Mouse (Mus musculus): Measurements from ENCODE around the gene Cp. TPM values are rescaled to one million over a fixed set of nuclear protein-coding genes. Genes with fewer than 3 reads are reported as not detected.

The Cp gene
- total RNA-seq (2023), result under 1 TPM; 0.38 to 0.90 TPM

DNA sequence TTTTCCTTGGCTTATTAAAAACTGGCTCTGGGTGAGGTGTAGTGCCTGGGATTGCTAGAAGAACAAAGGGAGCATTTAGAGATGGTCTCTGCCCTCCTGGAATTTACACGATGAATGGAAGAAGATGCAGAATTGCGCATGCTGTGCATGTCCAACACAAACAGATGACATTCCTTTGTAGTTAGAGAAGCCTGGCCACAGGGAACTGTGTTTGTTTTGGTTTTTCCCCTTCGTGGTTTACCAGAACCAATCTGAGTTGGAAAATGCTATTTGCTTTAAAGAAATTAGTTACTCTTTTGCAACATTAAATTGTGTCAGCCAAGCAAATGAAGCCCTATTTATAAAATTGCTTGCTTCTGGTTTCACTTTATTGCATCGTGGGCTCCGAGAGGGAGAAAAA lies at the start of gene Cp:
Cp (plus strand) TSS at position 170 of the 400 bp plus-strand sequence.

GRCm38 (mm10) chr3:20034719-20035404 lies 78.0 kb downstream of the Cp start, which contains the start of gene Hps3:
Gene Hps3, minus strand, starts transcription at chr3:20035315.

DNA sequence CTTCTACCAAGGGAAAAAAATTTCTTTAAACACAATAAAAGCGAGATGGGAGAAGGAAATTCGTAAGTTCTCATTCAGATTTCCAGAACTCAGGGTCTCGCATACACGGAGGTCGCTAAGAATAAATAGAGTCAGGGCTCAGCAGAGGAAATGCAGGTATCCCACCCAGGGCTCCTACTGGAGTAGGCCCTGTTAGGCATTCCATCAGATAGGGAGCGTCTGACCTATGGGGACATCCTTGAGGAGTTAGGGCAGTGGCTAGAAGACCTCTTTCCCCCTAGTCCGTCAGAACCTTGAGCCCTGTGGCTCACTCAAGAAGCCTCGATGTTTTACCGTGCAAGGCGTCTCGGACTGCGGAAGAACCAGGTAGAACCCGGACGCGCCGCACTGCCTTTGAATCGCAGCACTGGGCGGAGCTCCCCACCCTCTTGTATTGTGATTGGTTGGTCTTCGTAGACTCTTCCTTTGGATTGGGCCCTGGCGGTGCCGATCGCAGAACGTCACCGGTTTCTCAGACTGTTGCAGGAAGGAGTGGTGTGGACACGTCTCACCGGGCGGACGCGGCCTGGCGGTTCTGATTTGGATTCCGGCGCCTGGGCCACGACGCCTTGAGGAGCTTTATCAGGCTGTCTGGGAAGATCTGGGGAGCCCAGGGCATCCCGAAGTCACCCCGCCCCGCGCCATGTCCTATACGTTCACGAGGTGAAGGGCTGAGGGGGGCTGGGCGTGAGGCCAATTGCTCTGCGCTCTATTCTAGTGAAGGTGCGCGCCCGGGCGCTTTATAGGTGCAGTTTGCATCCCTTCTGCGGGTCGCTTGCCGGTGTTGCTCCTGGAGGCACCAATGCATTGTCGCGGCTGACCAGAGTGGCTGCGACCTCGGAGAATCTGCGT lies 100.7 kb downstream of the Cp start, which contains the start of gene Hltf:
Hltf (plus strand) TSS at position 506 of the 891 bp plus-strand sequence.

Other genes starting within 250 kb of the Cp start
- 10 to 100 TPM; 63.6 to 89.2 TPM for gene Hps3, start 78.3 kb downstream of the Cp start, total RNA-seq (2023)
- gene Hltf, start 100.8 kb downstream of the Cp start, total RNA-seq (2023), result 10 to 100 TPM; 31.8 to 36.8 TPM
- gene Gyg, start 198.3 kb downstream of the Cp start, total RNA-seq (2023), result 100 to 1,000 TPM; 131 to 145 TPM